ENCODE assay signal across 9 mouse cellular contexts in the genomic region with DNA sequence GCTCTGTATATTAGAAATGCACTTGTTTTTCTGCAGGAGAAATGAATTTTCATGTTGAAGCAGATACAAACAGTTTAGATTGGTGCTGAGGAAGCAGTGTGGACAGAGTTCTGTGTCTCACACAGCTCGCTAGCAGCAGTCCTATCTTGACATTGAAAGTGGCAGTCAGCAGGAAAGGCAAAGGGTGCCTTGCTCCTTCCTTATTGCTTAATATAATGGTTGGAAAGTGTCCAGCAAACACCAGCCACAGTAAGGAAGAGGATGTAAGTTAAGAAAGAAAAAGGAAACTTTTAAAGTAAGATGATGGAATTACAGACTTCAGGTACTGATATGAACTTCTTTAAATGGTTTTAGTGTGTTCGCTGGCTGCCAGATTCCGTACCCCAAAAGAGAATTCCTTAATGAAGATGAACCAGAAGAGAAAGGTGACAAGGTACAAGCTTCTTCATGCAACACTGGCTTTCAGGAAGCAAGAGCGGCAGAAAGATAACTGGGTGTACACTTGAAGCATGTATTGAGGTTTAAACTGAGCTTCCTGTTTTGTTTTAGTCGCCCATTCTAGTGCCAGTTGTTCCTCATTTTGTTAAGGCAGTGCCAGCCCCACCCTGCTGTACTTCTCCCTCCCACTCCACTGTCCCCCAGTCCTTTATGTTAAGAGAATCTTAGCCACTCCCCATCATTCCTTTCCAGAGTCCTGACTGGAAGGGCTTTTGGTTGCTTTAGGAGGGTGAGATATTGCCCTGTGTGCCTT.
A peak's percentile ranks its signal among the peaks of the same experiment; 100 is the strongest.
DNase-seq lines count a peak whose midpoint lies in the region; ATAC-seq and TF ChIP-seq lines count a peak whose summit lies in the region.
"Had no signal": no experiment of that assay in that cellular context is flagged by ENCODE, and none has a peak within 500 bp of the region (broad histone marks: within the 10 kb centered on the region; RNA-seq: fewer than 3 reads in every experiment).

No protein-coding gene starts in this region.

- no peak overlapping the region for H3K27ac ChIP-seq in liver, adult 2 months (replicated peaks; ENCODE audit: insufficient read depth, low read depth, low read length)
- no peak overlapping the region for H3K27ac ChIP-seq in lung, embryonic 14.5 days (ENCODE audit: low read depth)
- no peak overlapping the region for H3K27ac ChIP-seq in forebrain, postnatal 0 days (ENCODE audit: low read depth, low read length)
- H3K27ac ChIP-seq: neural tube, embryonic 15.5 days had no signal

- peaks cover 6% of the 10 kb centered on the region; the same call in 1 of the 2 replicates for H3K36me3 ChIP-seq in liver, adult 2 months (ENCODE audit: control insufficient read depth, insufficient read depth, low read length)
- H3K36me3 ChIP-seq in lung, embryonic 14.5 days (ENCODE audit: insufficient read depth): peaks cover 36% of the 10 kb centered on the region
- H3K36me3 ChIP-seq in splenic B cell, adult 2 months (ENCODE audit: control insufficient read depth, insufficient read depth, low read length, poor library complexity, severe bottlenecking): no peaks in the 10 kb centered on the region
- H3K36me3 ChIP-seq in forebrain, postnatal 0 days (ENCODE audit: insufficient read depth): peaks cover 37% of the 10 kb centered on the region

- H3K27me3 ChIP-seq in liver, adult 2 months (ENCODE audit: control insufficient read depth, insufficient read depth, low read length): no peaks in the 10 kb centered on the region
- H3K27me3 ChIP-seq in lung, embryonic 14.5 days (ENCODE audit: insufficient read depth, low read length): no peaks in the 10 kb centered on the region
- H3K27me3 ChIP-seq in splenic B cell, adult 2 months (ENCODE audit: control insufficient read depth, insufficient read depth, low read length, poor library complexity, severe bottlenecking): no peaks in the 10 kb centered on the region
- no peaks in the 10 kb centered on the region for H3K27me3 ChIP-seq in forebrain, postnatal 0 days (ENCODE audit: insufficient read depth, low read length)
- H3K27me3 ChIP-seq: neural tube, embryonic 15.5 days had no signal

- H3K9ac ChIP-seq in liver, adult 2 months (ENCODE audit: low read depth, low read length): no peak overlapping the region
- no peak overlapping the region for H3K9ac ChIP-seq in lung, embryonic 14.5 days
- H3K9ac ChIP-seq in forebrain, postnatal 0 days: no peak overlapping the region
- H3K9ac ChIP-seq: neural tube, embryonic 15.5 days had no signal

- no peaks in the 10 kb centered on the region for H3K79me2 ChIP-seq in liver, adult 2 months (ENCODE audit: control insufficient read depth, insufficient read depth, low read length)

- TF ChIP-seq POLR2A in liver, adult 2 months (IDR thresholded peaks at IDR 0.05; ENCODE audit: extremely low read depth, insufficient read depth, low read length): no peak

- DNase-seq in liver, adult 2 months (ENCODE audit: extremely low read depth, low read depth, low spot score): peak; percentile 17
- no peak for DNase-seq in liver
- DNase-seq in lung, embryonic 14.5 days: peak; percentile 47
- DNase-seq in splenic B cell, adult 2 months (ENCODE audit: low read depth, low spot score): peak; percentile 86
- DNase-seq in frontal cortex, postnatal 36 days (ENCODE audit: low spot score in 2 of 2): no peak
- DNase-seq in cerebellum, adult 8-10 months: no peak
- DNase-seq in forebrain, postnatal 0 days: no peak

- no peak for TF ChIP-seq CTCF in liver, adult 2 months (IDR thresholded peaks at IDR 0.05; ENCODE audit: low read depth, low read length)
- no peak for TF ChIP-seq CTCF in lung, embryonic 14.5 days (IDR thresholded peaks at IDR 0.05; ENCODE audit: low read depth)
- no peak for TF ChIP-seq CTCF in forebrain, postnatal 0 days (IDR thresholded peaks at IDR 0.05; ENCODE audit: low read depth)

- no peaks in the 10 kb centered on the region for H3K4me1 ChIP-seq in liver, adult 2 months (ENCODE audit: control insufficient read depth, insufficient read depth, low read length)
- 0 out of 2 replicates have a peak, but pooled peaks cover 3% of the 10 kb centered on the region for H3K4me1 ChIP-seq in lung, embryonic 14.5 days (ENCODE audit: insufficient read depth)
- no peaks in the 10 kb centered on the region for H3K4me1 ChIP-seq in forebrain, postnatal 0 days (ENCODE audit: insufficient read depth)
- H3K4me1 ChIP-seq: neural tube, embryonic 15.5 days had no signal

- no peaks in the 10 kb centered on the region for H3K9me3 ChIP-seq in lung, embryonic 14.5 days (ENCODE audit: low read depth, low read length)
- H3K9me3 ChIP-seq in forebrain, postnatal 0 days (ENCODE audit: low read length): no peaks in the 10 kb centered on the region
- H3K9me3 ChIP-seq: neural tube, embryonic 15.5 days had no signal

- no peak overlapping the region for H3K4me2 ChIP-seq in lung, embryonic 14.5 days
- H3K4me2 ChIP-seq in forebrain, postnatal 0 days (ENCODE audit: low read depth): no peak overlapping the region
- H3K4me2 ChIP-seq: neural tube, embryonic 15.5 days had no signal

- no peak overlapping the region for H3K4me3 ChIP-seq in liver, adult 2 months (ENCODE audit: insufficient read depth, low read depth, low read length)
- no peak overlapping the region for H3K4me3 ChIP-seq in lung, embryonic 14.5 days (ENCODE audit: low read depth, low read length)
- H3K4me3 ChIP-seq in forebrain, postnatal 0 days (ENCODE audit: low read depth, low read length): no peak overlapping the region
- H3K4me3 ChIP-seq: neural tube, embryonic 15.5 days had no signal

- WGBS in liver, adult 2 months: 80% methylated on average over 5 of the region's 5 CpGs
- 79% methylated on average over 5 of the region's 5 CpGs for WGBS in lung, embryonic 14.5 days
- 89% methylated on average over 5 of the region's 5 CpGs for WGBS in forebrain, postnatal 0 days

- peak; percentile 91 for ATAC-seq in common myeloid progenitor, adult 5-6 weeks (replicated peaks; ENCODE audit: low read depth, poor library complexity, severe bottlenecking)
- no peak for ATAC-seq in lung, embryonic 14.5 days (ENCODE audit: insufficient read depth)
- no peak for ATAC-seq in forebrain, postnatal 0 days

Comparison
In these comparisons a context has a peak if more than half of its experiments do, and no peak if none do; other contexts are left out.
1. DNase-seq: peak in liver, adult 2 months (single experiment), lung, embryonic 14.5 days (single experiment) and splenic B cell, adult 2 months (single experiment); none in liver (single experiment), frontal cortex, postnatal 36 days (0 of 2), cerebellum, adult 8-10 months (single experiment) and forebrain, postnatal 0 days (single experiment).